Mouse (Mus musculus) ES-E14 (cell line): ENCODE measurements around the gene Tyw1.

ENCODE experiments used
- CHD2 ChIP-seq: IDR thresholded peaks from 2 replicates; pipeline ENCODE4 v1.6.1; 2014; ENCODE audit warnings: mild to moderate bottlenecking, low read depth, low read length, inconsistent platforms
- ZC3H11A ChIP-seq: IDR thresholded peaks from 2 replicates; pipeline ENCODE4 v1.6.1; 2012; ENCODE audit warnings: low read depth, mild to moderate bottlenecking, inconsistent platforms, low read length, borderline replicate concordance
- ZNF384 ChIP-seq: IDR thresholded peaks from 2 replicates; pipeline ENCODE4 v1.6.1; 2012; ENCODE audit warnings: low read depth, low read length, inconsistent platforms

DNA sequence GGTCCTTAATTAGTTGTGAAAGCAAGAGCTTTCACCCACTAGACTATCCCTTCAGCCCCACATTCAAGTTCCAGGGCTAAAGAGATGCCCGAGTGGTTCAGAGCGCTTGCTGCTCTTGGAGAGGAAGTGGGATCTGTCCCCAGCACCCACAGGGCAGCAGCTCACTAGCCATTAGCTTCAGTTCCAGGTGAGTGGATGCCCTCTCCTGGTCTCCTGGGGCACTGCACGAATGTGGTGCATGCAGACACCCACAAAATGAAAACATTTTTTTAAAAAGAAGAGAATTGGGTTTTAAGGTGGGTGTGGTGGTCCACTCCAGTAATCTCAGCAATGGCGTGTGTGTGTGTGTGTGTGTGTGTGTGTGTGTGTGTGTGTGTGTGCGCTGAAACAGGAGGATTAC lies 40.7 kb downstream of the Tyw1 start:
- TF ChIP-seq CHD2 (no peak), ZC3H11A (no peak), ZNF384 (no peak)
